ENCODE assay signal across 15 mouse cellular contexts in the genomic region with DNA sequence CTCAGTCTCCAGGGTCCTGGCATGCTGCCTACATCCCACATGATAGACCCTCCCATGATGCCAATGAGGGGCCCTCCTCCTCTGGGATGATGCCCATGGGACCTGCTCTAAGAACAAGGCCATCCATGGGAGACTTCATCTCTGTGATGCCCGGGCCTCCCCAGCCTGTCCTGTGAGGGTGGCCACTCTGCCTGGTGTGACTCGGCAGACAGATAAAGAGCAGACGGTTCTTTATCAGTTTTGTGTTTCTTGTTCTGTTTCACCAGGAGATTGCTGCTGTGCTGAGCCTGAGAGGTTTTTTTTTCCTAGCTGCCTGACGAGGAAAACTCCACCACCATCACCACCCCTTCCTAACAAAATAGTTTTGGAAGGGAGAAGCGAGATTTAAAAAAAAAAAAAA. TPM values are rescaled to one million over a fixed set of nuclear protein-coding genes. Genes with fewer than 3 reads are reported as not detected.
DNase-seq lines count a peak whose midpoint lies in the region; ATAC-seq and TF ChIP-seq lines count a peak whose summit lies in the region.
"Had no signal": no experiment of that assay in that cellular context is flagged by ENCODE, and none has a peak within 500 bp of the region (broad histone marks: within the 10 kb centered on the region; RNA-seq: fewer than 3 reads in every experiment).

No protein-coding gene starts in this region.

- H3K9ac ChIP-seq in heart, embryonic 12.5 days: no peak overlapping the region
- H3K9ac ChIP-seq in ES-E14 (ENCODE audit: insufficient read depth, low read depth, low read length, poor library complexity, severe bottlenecking): peak overlapping the region; percentile 39
- H3K9ac ChIP-seq in liver, embryonic 16.5 days (ENCODE audit: low read depth, low read length): no peak overlapping the region
- no peak overlapping the region for H3K9ac ChIP-seq in lung, postnatal 0 days (replicated peaks; ENCODE audit: low read depth)

- H3K9me3 ChIP-seq in heart, embryonic 12.5 days (replicated peaks): no peaks in the 10 kb centered on the region
- H3K9me3 ChIP-seq in ES-E14 (ENCODE audit: control insufficient read depth, insufficient read depth, low read depth, low read length): no peaks in the 10 kb centered on the region
- H3K9me3 ChIP-seq in liver, embryonic 16.5 days (replicated peaks; ENCODE audit: control insufficient read depth, low read length): no peaks in the 10 kb centered on the region
- H3K9me3 ChIP-seq in lung, postnatal 0 days (ENCODE audit: low read length): no peaks in the 10 kb centered on the region
- H3K9me3 ChIP-seq: midbrain, embryonic 10.5 days had no signal

- TF ChIP-seq EP300 in lung, postnatal 0 days (IDR thresholded peaks at IDR 0.05): no peak

- intact Hi-C loops in heart, postnatal 14 days (cut with DNase I): no loop called here

- H3K4me2 ChIP-seq in heart, embryonic 12.5 days: peak overlapping the region; percentile 15; the same call in 1 of the 2 replicates
- peak overlapping the region; percentile 38 for H3K4me2 ChIP-seq in liver, embryonic 16.5 days (ENCODE audit: low read depth, low read length)
- no peak overlapping the region for H3K4me2 ChIP-seq in lung, postnatal 0 days (replicated peaks; ENCODE audit: low read depth, low read length)

- H3K4me3 ChIP-seq in heart, embryonic 12.5 days: no peak overlapping the region
- peak overlapping the region in 1 of 2 experiments; percentile 6; a peak in 2 of 4 replicates for H3K4me3 ChIP-seq in ES-E14 (ENCODE audit: insufficient read depth in 1 of 2, low read depth in 1 of 2, low read length in 2 of 2, poor library complexity in 1 of 2, severe bottlenecking in 1 of 2)
- no peak overlapping the region for H3K4me3 ChIP-seq in liver, embryonic 16.5 days (ENCODE audit: low read depth, low read length)
- no peak overlapping the region for H3K4me3 ChIP-seq in lung, postnatal 0 days (ENCODE audit: low read depth, low read length)
- H3K4me3 ChIP-seq: midbrain, embryonic 10.5 days had no signal

- ATAC-seq in heart, embryonic 12.5 days (ENCODE audit: insufficient number of reproducible peaks, low FRiP score): peak; percentile 59; the same call in 1 of the 2 replicates
- 0 out of 2 replicates have a peak, but pooled peaks have one; percentile 43 for ATAC-seq in common myeloid progenitor, adult 5-6 weeks (replicated peaks; ENCODE audit: low read depth, poor library complexity, severe bottlenecking)
- peak; percentile 89 for ATAC-seq in liver, embryonic 16.5 days (ENCODE audit: low read depth)
- ATAC-seq in lung, postnatal 0 days: no peak
- ATAC-seq: activated CD4-positive, CD25-positive, alpha-beta regulatory T cell, adult 4 months had no signal

- no peaks in the 10 kb centered on the region for H3K36me3 ChIP-seq in heart, embryonic 12.5 days
- H3K36me3 ChIP-seq in ES-E14 (ENCODE audit: control insufficient read depth, insufficient read depth, low read length, poor library complexity, severe bottlenecking): no peaks in the 10 kb centered on the region
- H3K36me3 ChIP-seq in liver, embryonic 16.5 days (ENCODE audit: control insufficient read depth, insufficient read depth): no peaks in the 10 kb centered on the region
- no peaks in the 10 kb centered on the region for H3K36me3 ChIP-seq in lung, postnatal 0 days (ENCODE audit: insufficient read depth, low read length)
- H3K36me3 ChIP-seq: midbrain, embryonic 10.5 days had no signal

- DNase-seq in heart, postnatal 14 days: no peak
- DNase-seq in ES-E14 (ENCODE audit: low read depth, low spot score): no peak
- no peak for DNase-seq in kidney, adult 8-10 months
- DNase-seq in lung, postnatal 0 days (ENCODE audit: low spot score): no peak
- no peak for DNase-seq in urinary bladder, postnatal 14 days (ENCODE audit: low spot score)
- DNase-seq: cerebellum, adult 18-20 months; lung, adult 18-20 months; right cerebral cortex, adult 18-20 months had no signal

- H3K4me1 ChIP-seq in heart, embryonic 12.5 days (replicated peaks): peaks cover 25% of the 10 kb centered on the region
- peaks cover 0 to 7% of the 10 kb centered on the region in 2 experiments; a peak in 2 of 4 replicates for H3K4me1 ChIP-seq in ES-E14 (ENCODE audit: control insufficient read depth in 2 of 2, insufficient read depth in 2 of 2, low read length in 2 of 2, poor library complexity in 1 of 2)
- H3K4me1 ChIP-seq in liver, embryonic 16.5 days (ENCODE audit: control insufficient read depth, low read depth, low read length): peaks cover 17% of the 10 kb centered on the region
- peaks cover 3% of the 10 kb centered on the region; the same call in 1 of the 2 replicates for H3K4me1 ChIP-seq in lung, postnatal 0 days (ENCODE audit: insufficient read depth, low read depth, low read length)

- H3K27me3 ChIP-seq in heart, embryonic 12.5 days (replicated peaks): no peaks in the 10 kb centered on the region
- no peaks in the 10 kb centered on the region for H3K27me3 ChIP-seq in liver, embryonic 16.5 days (ENCODE audit: control insufficient read depth, insufficient read depth, low read depth, low read length)
- no peaks in the 10 kb centered on the region for H3K27me3 ChIP-seq in lung, postnatal 0 days (replicated peaks; ENCODE audit: insufficient read depth, low read length)

- 5% methylated on average over 5 of the region's 5 CpGs for WGBS in heart, embryonic 12.5 days
- WGBS in liver, embryonic 16.5 days (ENCODE audit: insufficient replicate concordance): 19% methylated on average over 5 of the region's 5 CpGs
- WGBS in lung, postnatal 0 days: 40% methylated on average over 5 of the region's 5 CpGs

- in situ Hi-C loops in ES-E14 (cut with MboI; ENCODE audit: low sequenced_read_pairs in 2 of 2, unreplicated experiment in 2 of 2): no loop called here

- TF ChIP-seq CTCF in lung, postnatal 0 days (IDR thresholded peaks at IDR 0.05): no peak

- no peak overlapping the region for H3K27ac ChIP-seq in heart, embryonic 12.5 days (ENCODE audit: poor library complexity, severe bottlenecking)
- H3K27ac ChIP-seq in ES-E14 (ENCODE audit: insufficient read depth, low read depth, low read length, poor library complexity, severe bottlenecking): no peak overlapping the region
- peak overlapping the region; percentile 52; the same call in 1 of the 2 replicates for H3K27ac ChIP-seq in liver, embryonic 16.5 days (ENCODE audit: low read length)
- no peak overlapping the region for H3K27ac ChIP-seq in lung, postnatal 0 days (ENCODE audit: low read length)
- H3K27ac ChIP-seq: midbrain, embryonic 10.5 days had no signal

TF ChIP-seq in ES-E14, 5 proteins besides CTCF, POLR2A, EP300 and RAD21:
- TF ChIP-seq CHD2 (IDR thresholded peaks at IDR 0.05; ENCODE audit: low read depth, low read length) (no peak), HCFC1 (IDR thresholded peaks at IDR 0.05; ENCODE audit: borderline replicate concordance, insufficient read depth, low read length) (no peak), ZNF384 (IDR thresholded peaks at IDR 0.05; ENCODE audit: low read depth, low read length) (no peak), ZC3H11A (IDR thresholded peaks at IDR 0.05; ENCODE audit: borderline replicate concordance, low read depth, low read length) (no peak), MAFK (IDR thresholded peaks at IDR 0.05; ENCODE audit: insufficient read depth, low read depth, low read length) (no peak)

RNA-seq across cellular contexts. Expression of a gene that starts 42.5 kb away (rescaled TPM):
- polyA plus RNA-seq in heart, embryonic 12.5 days (2016; fragmentation: Nextera tagmentation; extraction: Ambion mirVana): 6.3 and 7.2 TPM in 2 replicates
- total RNA-seq in heart, postnatal 14 days (2021): 10 to 100 TPM; 82.5 to 90.9 TPM
- 1.0 and 1.1 TPM in 2 replicates for total RNA-seq in ES-E14 (2012; rRNA removed)
- not detected in 2 replicates for total RNA-seq in common myeloid progenitor, adult 5-6 weeks (2017)
- 0.23 and 0.41 TPM in 2 replicates for polyA plus RNA-seq in liver, embryonic 16.5 days (2015; fragmentation: Nextera tagmentation; extraction: Ambion mirVana)
- polyA plus RNA-seq in lung, postnatal 0 days (2015; fragmentation: Nextera tagmentation; extraction: Ambion mirVana): 0.16 and 0.18 TPM in 2 replicates
- total RNA-seq: granulocyte monocyte progenitor cell, adult 5-6 weeks had no signal
- polyA plus RNA-seq: spleen, adult 2 months had no signal

Comparison
In these comparisons a context has a peak if more than half of its experiments do, and no peak if none do; other contexts are left out.
1. RNA of a gene that starts 42.5 kb away (total RNA-seq): 82.5 to 90.9 TPM in heart, postnatal 14 days; 1.0 to 1.1 TPM in ES-E14 and not detected in common myeloid progenitor, adult 5-6 weeks; every median in the first group is over 10 times any median in the second.